Mouse (Mus musculus): ENCODE data around the gene Slc35a3.

- TF ChIP-seq POLR2A (IDR thresholded peaks at IDR 0.05; ENCODE audit: borderline replicate concordance, insufficient read depth, low read length), result no peak
- no peak for TF ChIP-seq CTCF (IDR thresholded peaks at IDR 0.05; ENCODE audit: borderline replicate concordance, insufficient read depth, low read depth, low read length)
Observed at GRCm38 (mm10) chr3:116652033-116652446, 60.6 kb downstream of the Slc35a3 start.

All from cerebellum, adult 2 months (tissue).